Mouse (Mus musculus): ENCODE measurements around the gene Ninj2. TPM values are rescaled to one million over a fixed set of nuclear protein-coding genes. Genes with fewer than 3 reads are reported as not detected.

Ninj2 gene
- total and polyA plus RNA-seq, 2 experiments from 2014 or later, result 27.4 TPM; not detected in 1

- 0 out of 2 replicates have a peak overlapping the region, but pooled peaks have one; percentile 7 for H3K4me2 ChIP-seq (ENCODE audit: low read depth, low read length)
- 0 out of 2 replicates have a peak overlapping the region, but pooled peaks have one; percentile 6 for H3K9ac ChIP-seq (replicated peaks; ENCODE audit: low read depth, low read length)
- H3K4me1 ChIP-seq (ENCODE audit: control insufficient read depth, insufficient read depth), result peaks cover 18% of the 10 kb centered on the region
- H3K27me3 ChIP-seq (ENCODE audit: control insufficient read depth, insufficient read depth, low read length), result no peaks in the 10 kb centered on the region
- peak overlapping the region; percentile 4; the same call in 1 of the 2 replicates for H3K27ac ChIP-seq (ENCODE audit: low read depth)
- no peak overlapping the region for H3K4me3 ChIP-seq (ENCODE audit: low read depth, low read length)
- ATAC-seq (ENCODE audit: insufficient read depth, low read depth) (peak; percentile 49), DNase-seq (ENCODE audit: low spot score) (peak; percentile 88)
- H3K9me3 ChIP-seq (replicated peaks; ENCODE audit: control insufficient read depth, low read length), result no peaks in the 10 kb centered on the region
- 10% methylated on average over 5 of the region's 5 CpGs for WGBS
- peak; percentile 96 for TF ChIP-seq CTCF (IDR thresholded peaks at IDR 0.05; ENCODE audit: low read depth)
- no peak for TF ChIP-seq EP300 (IDR thresholded peaks at IDR 0.05; ENCODE audit: low read depth)
- H3K36me3 ChIP-seq (replicated peaks; ENCODE audit: control insufficient read depth, insufficient read depth, low read length), result no peaks in the 10 kb centered on the region
Measured at GRCm38 (mm10) chr6:120193174-120193573, 100.0 kb downstream of the Ninj2 start.

GRCm38 (mm10) chr6:120193793-120194192, 100.6 kb downstream of the Ninj2 start:
- DNase-seq (ENCODE audit: low spot score), result no peak
- no peak overlapping the region for H3K27ac ChIP-seq (ENCODE audit: low read depth)
- H3K4me1 ChIP-seq (ENCODE audit: control insufficient read depth, insufficient read depth), result peaks cover 18% of the 10 kb centered on the region
- no peak for ATAC-seq (ENCODE audit: insufficient read depth, low read depth)
- no peak overlapping the region for H3K4me2 ChIP-seq (ENCODE audit: low read depth, low read length)
- WGBS, result 64% methylated on average over 1 of the region's 1 CpGs
- H3K36me3 ChIP-seq (replicated peaks; ENCODE audit: control insufficient read depth, insufficient read depth, low read length), result no peaks in the 10 kb centered on the region
- H3K9me3 ChIP-seq (replicated peaks; ENCODE audit: control insufficient read depth, low read length), result no peaks in the 10 kb centered on the region
- H3K4me3 ChIP-seq (ENCODE audit: low read depth, low read length), result no peak overlapping the region
- no peak for TF ChIP-seq EP300 (IDR thresholded peaks at IDR 0.05; ENCODE audit: low read depth)
- no peak for TF ChIP-seq CTCF (IDR thresholded peaks at IDR 0.05; ENCODE audit: low read depth)
- 0 out of 2 replicates have a peak overlapping the region, but pooled peaks have one; percentile 6 for H3K9ac ChIP-seq (replicated peaks; ENCODE audit: low read depth, low read length)
- no peaks in the 10 kb centered on the region for H3K27me3 ChIP-seq (ENCODE audit: control insufficient read depth, insufficient read depth, low read length)

- peaks cover 18% of the 10 kb centered on the region for H3K4me1 ChIP-seq (ENCODE audit: control insufficient read depth, insufficient read depth)
- H3K9me3 ChIP-seq (replicated peaks; ENCODE audit: control insufficient read depth, low read length), result no peaks in the 10 kb centered on the region
- H3K27me3 ChIP-seq (ENCODE audit: control insufficient read depth, insufficient read depth, low read length), result no peaks in the 10 kb centered on the region
- no peak for TF ChIP-seq EP300 (IDR thresholded peaks at IDR 0.05; ENCODE audit: low read depth)
- no peak for TF ChIP-seq CTCF (IDR thresholded peaks at IDR 0.05; ENCODE audit: low read depth)
- no peaks in the 10 kb centered on the region for H3K36me3 ChIP-seq (replicated peaks; ENCODE audit: control insufficient read depth, insufficient read depth, low read length)
- no peak overlapping the region for H3K27ac ChIP-seq (ENCODE audit: low read depth)
- no peak for DNase-seq (ENCODE audit: low spot score)
- H3K4me3 ChIP-seq (ENCODE audit: low read depth, low read length), result no peak overlapping the region
- no peak for ATAC-seq (ENCODE audit: insufficient read depth, low read depth)
- WGBS, result 69% methylated on average over 10 of the region's 10 CpGs
- H3K4me2 ChIP-seq (ENCODE audit: low read depth, low read length), result no peak overlapping the region
- no peak overlapping the region for H3K9ac ChIP-seq (replicated peaks; ENCODE audit: low read depth, low read length)
Measured at GRCm38 (mm10) chr6:120194305-120194704, 101.2 kb downstream of the Ninj2 start.

- H3K4me3 ChIP-seq (ENCODE audit: low read depth, low read length), result no peak overlapping the region
- 30% methylated on average over 7 of the region's 7 CpGs for WGBS
- no peaks in the 10 kb centered on the region for H3K27me3 ChIP-seq (ENCODE audit: control insufficient read depth, insufficient read depth, low read length)
- no peak overlapping the region for H3K27ac ChIP-seq (ENCODE audit: low read depth)
- TF ChIP-seq EP300 (IDR thresholded peaks at IDR 0.05; ENCODE audit: low read depth) (no peak), CTCF (IDR thresholded peaks at IDR 0.05; ENCODE audit: low read depth) (no peak)
- H3K4me1 ChIP-seq (ENCODE audit: control insufficient read depth, insufficient read depth), result peaks cover 18% of the 10 kb centered on the region
- no peaks in the 10 kb centered on the region for H3K9me3 ChIP-seq (replicated peaks; ENCODE audit: control insufficient read depth, low read length)
- H3K4me2 ChIP-seq (ENCODE audit: low read depth, low read length), result no peak overlapping the region
- no peak for DNase-seq (ENCODE audit: low spot score)
- no peaks in the 10 kb centered on the region for H3K36me3 ChIP-seq (replicated peaks; ENCODE audit: control insufficient read depth, insufficient read depth, low read length)
- ATAC-seq (ENCODE audit: insufficient read depth, low read depth), result no peak
- no peak overlapping the region for H3K9ac ChIP-seq (replicated peaks; ENCODE audit: low read depth, low read length)
Measured at GRCm38 (mm10) chr6:120194963-120195362, 101.8 kb downstream of the Ninj2 start.

GRCm38 (mm10) chr6:120196837-120197236, 103.7 kb downstream of the Ninj2 start:
- Histone ChIP-seq H3K4me1 (ENCODE audit: control insufficient read depth, insufficient read depth) (peaks cover 4% of the 10 kb centered on the region; the same call in 1 of the 2 replicates), H3K36me3 (replicated peaks; ENCODE audit: control insufficient read depth, insufficient read depth, low read length) (no peaks in the 10 kb centered on the region), H3K4me3 (ENCODE audit: low read depth, low read length) (no peak overlapping the region), H3K27ac (ENCODE audit: low read depth) (no peak overlapping the region), H3K27me3 (ENCODE audit: control insufficient read depth, insufficient read depth, low read length) (no peaks in the 10 kb centered on the region), H3K9me3 (replicated peaks; ENCODE audit: control insufficient read depth, low read length) (no peaks in the 10 kb centered on the region), H3K9ac (replicated peaks; ENCODE audit: low read depth, low read length) (no peak overlapping the region), H3K4me2 (ENCODE audit: low read depth, low read length) (no peak overlapping the region)
- DNase-seq (ENCODE audit: low spot score), result no peak
- WGBS, result 27% methylated on average over 2 of the region's 2 CpGs
- ATAC-seq (ENCODE audit: insufficient read depth, low read depth), result no peak
- peak; percentile 57 for TF ChIP-seq CTCF (IDR thresholded peaks at IDR 0.05; ENCODE audit: low read depth)
- no peak for TF ChIP-seq EP300 (IDR thresholded peaks at IDR 0.05; ENCODE audit: low read depth)

DNA sequence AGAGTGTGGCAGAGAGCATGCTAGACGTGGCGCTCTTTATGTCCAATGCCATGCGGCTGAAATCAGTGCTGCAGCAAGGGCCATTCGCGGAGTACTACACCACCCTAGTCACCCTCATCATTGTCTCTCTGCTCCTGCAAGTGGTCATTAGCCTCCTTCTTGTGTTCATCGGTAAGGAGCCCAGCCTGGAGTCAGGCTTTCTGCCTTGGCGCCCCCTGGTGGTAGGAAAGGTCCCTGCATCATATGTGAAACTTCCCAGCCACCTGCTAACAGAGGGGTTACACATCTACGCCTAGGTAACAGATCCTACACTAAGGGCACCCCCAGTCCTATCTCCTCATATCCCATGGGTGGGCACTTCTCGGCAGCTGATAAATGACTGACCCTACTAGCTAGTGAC, 104.8 kb downstream of the Ninj2 start:
- ATAC-seq (ENCODE audit: insufficient read depth, low read depth) (no peak), DNase-seq (ENCODE audit: low spot score) (peak; percentile 56)
- peak; percentile 96 for TF ChIP-seq CTCF (IDR thresholded peaks at IDR 0.05; ENCODE audit: low read depth)
- TF ChIP-seq EP300 (IDR thresholded peaks at IDR 0.05; ENCODE audit: low read depth), result no peak
- 25% methylated on average over 9 of the region's 9 CpGs for WGBS
- no peaks in the 10 kb centered on the region for H3K9me3 ChIP-seq (replicated peaks; ENCODE audit: control insufficient read depth, low read length)
- no peak overlapping the region for H3K9ac ChIP-seq (replicated peaks; ENCODE audit: low read depth, low read length)
- no peaks in the 10 kb centered on the region for H3K4me1 ChIP-seq (ENCODE audit: control insufficient read depth, insufficient read depth)
- H3K4me3 ChIP-seq (ENCODE audit: low read depth, low read length), result no peak overlapping the region
- no peaks in the 10 kb centered on the region for H3K27me3 ChIP-seq (ENCODE audit: control insufficient read depth, insufficient read depth, low read length)
- H3K4me2 ChIP-seq (ENCODE audit: low read depth, low read length), result no peak overlapping the region
- no peaks in the 10 kb centered on the region for H3K36me3 ChIP-seq (replicated peaks; ENCODE audit: control insufficient read depth, insufficient read depth, low read length)
- H3K27ac ChIP-seq (ENCODE audit: low read depth), result no peak overlapping the region

Measured in heart, postnatal 0 days (tissue).